Mouse (Mus musculus) urinary bladder, postnatal 4 days (tissue): ENCODE data around the gene Trak1.

Experiments
- DNase-seq, 2 experiments: peaks; one replicate each; pipeline ENCODE4 v3.0.0; 2021 to 2022; ENCODE audit warnings: low spot score in 2 of 2

Gene Trak1

GRCm38 (mm10) chr9:121346635-121347034, 49.3 kb downstream of the Trak1 start:
- no peak for DNase-seq

- DNase-seq, result no peak
These were observed 50.7 kb downstream of the Trak1 start for GRCm38 (mm10) chr9:121347981-121348380.

DNA sequence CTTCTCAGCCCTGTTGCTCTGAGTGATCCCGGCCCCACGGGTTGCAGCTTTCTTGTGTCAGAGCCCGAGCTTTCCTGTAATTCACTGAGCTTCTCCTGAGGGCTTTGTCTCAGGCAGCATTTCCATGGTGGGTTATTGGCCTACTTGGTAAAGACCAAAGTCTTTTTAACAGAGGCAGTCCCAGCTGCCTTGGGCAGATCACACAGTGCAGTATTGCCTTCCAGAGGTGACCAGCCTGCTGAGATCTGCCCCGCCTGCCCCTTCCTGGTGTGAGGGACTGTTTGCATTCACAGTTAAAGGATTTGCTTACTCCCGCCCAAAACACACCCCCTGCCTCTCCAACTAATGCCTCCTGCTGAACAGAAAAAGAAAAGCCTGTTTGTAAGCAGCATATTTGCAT, 51.2 kb downstream of the Trak1 start:
- DNase-seq, result no peak

DNA sequence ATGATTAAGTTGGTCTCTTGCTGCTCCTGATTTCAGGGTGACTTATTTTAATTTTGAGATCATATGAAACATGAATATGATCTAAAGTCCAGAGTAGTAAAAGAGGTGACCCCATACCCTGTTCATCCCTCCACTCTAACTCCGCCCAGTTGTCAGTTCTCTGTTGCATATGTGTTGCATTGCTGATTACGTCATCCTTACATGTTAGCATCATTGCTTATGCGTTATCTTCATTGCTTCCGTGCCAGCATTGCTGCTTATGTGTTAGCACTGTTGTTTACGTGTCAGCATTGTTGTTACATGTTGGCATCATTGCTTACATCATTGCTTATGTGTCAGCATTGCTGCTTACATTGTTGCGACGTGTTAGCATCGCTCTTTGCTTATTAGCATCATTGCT, 51.8 kb downstream of the Trak1 start:
- no peak for DNase-seq

DNA sequence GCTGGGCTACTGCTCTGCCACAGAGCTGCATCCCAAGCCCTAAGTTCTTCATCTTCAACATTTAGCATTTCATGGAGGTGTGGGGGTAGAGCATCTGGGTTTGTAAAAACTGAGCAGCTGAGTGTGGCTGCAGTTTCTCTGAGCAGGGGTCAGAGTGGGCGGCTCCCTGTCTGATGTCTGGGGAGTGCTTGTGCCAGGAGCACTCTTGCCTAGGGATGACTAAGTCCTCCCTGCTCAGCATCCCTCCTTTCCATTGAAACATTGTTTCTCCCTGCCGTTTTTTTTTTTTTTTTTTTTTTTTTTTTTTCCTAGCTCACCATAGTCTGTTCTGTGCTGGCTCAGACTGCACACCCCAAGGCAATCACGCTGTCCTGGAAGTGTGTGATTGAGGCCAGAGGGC, 53.3 kb downstream of the Trak1 start:
- DNase-seq, result no peak

GRCm38 (mm10) chr9:121351388-121352078, 54.2 kb downstream of the Trak1 start:
- no peak for DNase-seq

GRCm38 (mm10) chr9:121352131-121352606, 54.9 kb downstream of the Trak1 start:
- no peak for DNase-seq

GRCm38 (mm10) chr9:121352726-121353125, 55.4 kb downstream of the Trak1 start:
- no peak for DNase-seq

- no peak for DNase-seq
These were observed 57.6 kb downstream of the Trak1 start for GRCm38 (mm10) chr9:121354792-121355390.

DNA sequence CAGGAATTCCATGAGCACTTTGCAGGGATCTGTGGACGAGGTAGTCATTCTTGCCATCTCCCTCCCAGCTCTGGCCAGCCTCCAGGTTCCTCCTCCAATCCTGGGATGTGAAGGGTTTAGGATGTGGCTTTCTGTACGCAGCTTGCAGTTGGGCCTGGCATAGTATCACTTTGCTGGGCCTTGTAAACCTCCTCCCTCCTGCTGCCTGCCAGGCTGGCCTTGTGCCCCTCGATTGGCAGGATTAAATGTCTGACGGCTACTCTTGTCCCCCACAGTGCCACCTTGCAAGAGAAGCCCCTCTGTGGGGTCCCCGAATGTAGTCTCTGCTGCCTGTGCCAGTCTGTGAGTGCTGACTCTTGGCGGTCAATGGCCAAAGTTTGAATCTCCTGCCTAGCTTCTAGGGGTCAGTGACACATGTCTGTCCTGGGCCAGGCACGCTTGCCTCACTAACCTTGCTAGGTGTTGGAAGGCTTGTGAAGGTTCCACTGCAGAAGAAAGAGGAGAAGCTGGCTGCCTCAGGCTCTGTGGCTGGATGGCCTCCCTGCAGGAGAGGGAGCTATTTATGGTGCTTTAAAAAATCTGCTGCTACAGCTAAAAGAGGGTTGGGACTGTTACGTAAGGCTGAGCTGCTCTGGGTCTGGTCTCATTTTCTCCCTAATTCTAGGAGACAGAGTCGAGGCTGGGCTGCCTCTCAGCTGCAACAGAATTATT, 58.3 kb downstream of the Trak1 start:
- no peak for DNase-seq

DNA sequence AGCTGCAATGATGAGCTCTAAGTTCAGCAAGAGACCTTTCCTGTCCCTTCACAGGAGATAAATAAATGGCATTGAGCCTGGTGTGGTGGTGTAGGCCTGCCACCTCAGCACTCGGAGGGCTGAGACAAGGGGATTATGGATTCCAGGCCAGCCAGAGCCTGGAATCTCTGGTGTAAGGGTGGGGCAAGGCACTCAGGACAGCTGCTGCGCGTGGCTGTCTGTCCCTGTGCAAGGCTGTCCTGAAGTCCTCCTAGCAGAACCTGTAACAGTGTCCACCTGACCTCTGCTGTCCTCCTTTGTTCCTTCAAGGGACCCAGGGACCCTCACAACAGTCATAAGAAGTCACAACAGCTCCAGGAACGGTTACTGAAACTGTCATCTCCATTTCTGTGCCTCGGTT, 59.8 kb downstream of the Trak1 start:
- DNase-seq, result no peak

GRCm38 (mm10) chr9:121357582-121358275, 60.4 kb downstream of the Trak1 start:
- DNase-seq, result no peak

DNA sequence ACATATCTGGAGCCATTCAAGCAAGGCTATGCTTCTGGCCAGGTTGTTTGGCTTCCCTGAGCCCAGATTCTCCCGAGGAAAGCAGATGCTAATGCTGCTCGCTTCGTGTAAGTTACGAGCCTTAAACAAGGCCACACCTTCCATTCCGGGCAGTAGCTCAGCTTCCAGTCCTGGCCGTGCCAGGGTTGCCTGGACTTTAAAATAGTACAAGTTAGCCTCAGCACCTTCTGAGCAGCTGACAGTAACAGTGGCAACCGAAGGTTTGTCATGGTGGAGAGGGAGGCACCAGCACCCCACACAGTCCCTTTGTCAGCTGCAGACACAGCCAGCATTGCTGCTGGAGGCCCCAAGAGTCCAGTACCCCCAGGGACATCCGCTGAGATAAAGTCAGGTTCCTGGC, 61.1 kb downstream of the Trak1 start:
- DNase-seq, result no peak

DNA sequence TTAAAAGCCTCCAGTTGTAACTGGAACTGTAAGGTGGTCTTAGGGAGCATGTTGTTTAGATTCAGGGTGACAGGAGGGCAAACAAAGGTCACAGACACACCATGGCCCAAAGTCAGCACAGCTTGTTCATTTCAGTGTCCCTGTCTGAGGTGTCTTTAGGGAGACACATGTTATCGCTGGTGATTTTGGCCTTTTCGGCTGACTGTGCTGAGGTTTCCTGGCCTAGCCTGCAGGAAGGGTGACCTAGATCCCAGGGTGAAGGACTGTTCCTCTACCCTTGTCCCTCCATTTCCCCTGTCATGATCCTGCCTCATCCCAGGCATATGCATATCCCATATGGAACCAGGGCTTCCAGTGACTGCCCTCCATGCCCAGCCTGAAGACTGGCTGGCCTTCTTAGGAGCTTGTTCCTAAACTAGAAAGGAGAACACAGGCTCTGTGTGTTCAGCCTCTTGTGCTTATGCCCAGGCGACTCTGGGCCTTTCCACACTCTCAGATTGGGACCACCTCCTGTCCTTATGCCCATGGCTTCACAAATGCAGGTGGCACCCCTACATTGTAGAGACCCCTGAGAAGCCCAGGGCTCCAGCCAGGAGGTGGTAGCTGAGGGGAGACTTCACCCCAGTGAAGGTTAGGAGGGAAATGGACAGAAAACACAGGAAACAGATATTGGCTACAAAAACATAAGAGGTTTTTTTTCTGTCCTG, 62.1 kb downstream of the Trak1 start:
- DNase-seq, result no peak

- DNase-seq, result no peak
These were observed 63.1 kb downstream of the Trak1 start for GRCm38 (mm10) chr9:121360327-121360954.

- no peak for DNase-seq
These were observed 63.7 kb downstream of the Trak1 start for GRCm38 (mm10) chr9:121361010-121361409.

DNA sequence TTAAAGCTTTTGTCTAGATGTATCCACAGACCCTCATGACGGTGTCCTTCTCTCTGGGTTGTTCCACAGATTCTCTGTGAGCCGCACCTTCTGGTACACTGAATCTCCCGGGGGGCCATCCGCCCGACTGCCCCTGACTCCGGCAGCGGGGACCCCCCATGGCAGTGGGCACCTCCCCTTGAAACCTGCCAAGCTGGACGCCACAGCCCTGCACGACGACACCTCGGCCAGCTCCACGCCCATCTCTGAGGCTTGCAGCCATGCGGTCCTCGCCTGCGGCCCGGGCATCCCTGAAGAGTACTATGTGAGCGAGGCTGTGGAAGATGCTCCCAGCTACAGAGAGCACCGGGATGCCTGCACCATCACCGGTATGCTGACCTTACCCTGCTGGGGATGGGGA, 66.6 kb downstream of the Trak1 start:
- no peak for DNase-seq

DNA sequence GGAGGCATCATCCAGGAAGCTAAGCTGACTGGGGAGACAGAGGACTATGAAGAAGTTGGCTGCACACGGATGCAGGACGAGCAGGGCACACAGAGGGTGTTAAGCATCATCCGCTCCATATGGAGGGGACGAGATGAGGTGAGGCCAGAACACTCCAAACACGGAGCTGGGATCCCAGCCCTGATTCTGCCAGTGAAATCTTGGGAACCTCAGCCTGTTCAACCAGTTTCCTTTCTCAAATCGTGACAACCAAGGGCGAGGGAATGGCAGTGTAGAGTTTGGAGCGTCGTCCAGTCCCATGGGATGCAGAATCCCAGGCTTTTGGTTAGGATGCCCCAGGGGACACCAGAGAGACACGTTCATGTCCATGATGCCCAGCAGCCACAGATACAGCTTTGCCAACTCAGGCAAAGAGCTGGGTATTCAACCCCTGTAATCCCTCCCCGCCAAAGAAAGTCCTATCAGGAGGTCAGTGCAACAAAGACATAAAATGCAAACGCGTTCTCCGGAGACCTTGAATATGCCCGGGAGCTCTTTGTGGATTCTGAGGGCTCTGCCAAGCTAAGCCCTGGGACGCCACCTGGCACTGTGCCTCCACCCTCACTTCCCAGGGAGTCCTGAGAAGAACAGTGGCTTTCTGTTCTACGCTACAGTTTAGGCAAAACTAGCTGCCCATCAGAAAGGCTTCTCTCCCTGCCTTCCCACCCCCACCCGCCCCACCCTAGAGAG, 69.0 kb downstream of the Trak1 start:
- peak in 1 of 2 experiments; percentile 69 for DNase-seq

- no peak for DNase-seq
These were observed 69.6 kb downstream of the Trak1 start for GRCm38 (mm10) chr9:121366864-121367245.

- no peak for DNase-seq
These were observed 72.3 kb downstream of the Trak1 start for GRCm38 (mm10) chr9:121369573-121369972.
